Comparison of ENCODE assay signal across 8 mouse cellular contexts in the genomic region with DNA sequence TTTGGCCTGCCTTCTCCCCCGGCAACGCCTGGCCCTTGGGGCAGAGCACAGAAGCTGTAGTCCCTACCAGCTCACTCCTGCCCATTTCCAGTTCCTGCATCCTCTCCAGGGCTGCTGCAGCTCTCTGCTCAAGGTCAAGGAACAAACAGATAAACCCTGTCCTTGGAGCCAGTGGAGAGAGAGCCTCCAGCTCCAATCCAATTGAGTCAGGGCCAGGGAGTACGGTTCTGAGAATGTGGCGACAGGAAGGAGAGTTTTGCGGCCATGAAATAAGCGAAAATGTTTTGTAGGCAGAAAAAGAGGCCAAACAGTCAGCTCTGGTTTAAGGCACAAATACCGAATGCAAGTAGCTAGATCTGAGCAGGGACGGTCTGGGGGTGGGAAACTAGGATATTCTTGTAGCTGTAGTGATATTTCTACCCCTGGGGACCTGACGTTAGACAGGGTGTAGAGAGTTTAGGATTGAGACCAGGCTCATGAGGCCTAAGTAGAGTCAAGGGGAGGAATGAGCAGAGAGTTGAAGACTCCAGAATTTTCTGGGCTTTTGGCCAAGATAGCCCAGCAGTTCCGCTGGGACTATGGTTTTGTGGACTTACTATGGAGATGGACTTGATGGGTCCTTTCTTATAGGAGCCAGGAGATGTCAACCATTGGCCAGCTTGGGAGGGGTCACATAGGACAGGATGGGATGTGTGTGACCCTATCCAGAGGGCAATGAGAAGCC.
DNase-seq lines count a peak whose midpoint lies in the region; ATAC-seq and TF ChIP-seq lines count a peak whose summit lies in the region.

No protein-coding gene starts in this region.

- TF ChIP-seq CTCF in cerebellum, adult 2 months (IDR thresholded peaks at IDR 0.05; ENCODE audit: borderline replicate concordance, insufficient read depth, low read depth, low read length): no peak
- no peak for TF ChIP-seq CTCF in intestine, postnatal 0 days (IDR thresholded peaks at IDR 0.05; ENCODE audit: low read depth)

- H3K27ac ChIP-seq in cerebellum, adult 2 months (ENCODE audit: insufficient read depth, low read length): peak overlapping the region; percentile 46
- H3K27ac ChIP-seq in intestine, postnatal 0 days (ENCODE audit: low read depth, low read length): peak overlapping the region; percentile 52; the same call in 1 of the 2 replicates
- H3K27ac ChIP-seq in lung, embryonic 15.5 days: peak overlapping the region; percentile 91

- H3K27me3 ChIP-seq in cerebellum, adult 2 months (ENCODE audit: control insufficient read depth, insufficient read depth, low read length): no peaks in the 10 kb centered on the region
- no peaks in the 10 kb centered on the region for H3K27me3 ChIP-seq in intestine, postnatal 0 days (replicated peaks; ENCODE audit: control insufficient read depth, insufficient read depth, low read length)
- no peaks in the 10 kb centered on the region for H3K27me3 ChIP-seq in lung, embryonic 15.5 days

- no peak for DNase-seq in cerebellum, adult 2 months
- DNase-seq in cerebellum, postnatal 25 days: no peak
- DNase-seq in heart, adult 18-20 months: peak; percentile 82 to 87
- DNase-seq in testis, postnatal 14 days (ENCODE audit: low spot score): peak; percentile 85
- DNase-seq in thymus, postnatal 25 days: no peak
- DNase-seq in cerebellum, postnatal 4 days (ENCODE audit: low spot score in 2 of 2): no peak

- no peak for TF ChIP-seq POLR2A in cerebellum, adult 2 months (IDR thresholded peaks at IDR 0.05; ENCODE audit: borderline replicate concordance, insufficient read depth, low read length)

- no peak for ATAC-seq in intestine, postnatal 0 days
- peak; percentile 3; the same call in 1 of the 2 replicates for ATAC-seq in lung, embryonic 15.5 days (ENCODE audit: borderline replicate concordance, extremely low read depth, low FRiP score, low TSS enrichment)

- no peak overlapping the region for H3K9ac ChIP-seq in intestine, postnatal 0 days (ENCODE audit: low read depth, low read length)
- no peak overlapping the region for H3K9ac ChIP-seq in lung, embryonic 15.5 days

- no peak overlapping the region for H3K4me2 ChIP-seq in intestine, postnatal 0 days (replicated peaks; ENCODE audit: low read depth)
- no peak overlapping the region for H3K4me2 ChIP-seq in lung, embryonic 15.5 days

- no peaks in the 10 kb centered on the region for H3K9me3 ChIP-seq in intestine, postnatal 0 days (ENCODE audit: control insufficient read depth)
- no peaks in the 10 kb centered on the region for H3K9me3 ChIP-seq in lung, embryonic 15.5 days

- no peaks in the 10 kb centered on the region for H3K36me3 ChIP-seq in intestine, postnatal 0 days (ENCODE audit: control insufficient read depth, insufficient read depth)
- H3K36me3 ChIP-seq in lung, embryonic 15.5 days: no peaks in the 10 kb centered on the region

- no peak overlapping the region for H3K4me3 ChIP-seq in cerebellum, adult 2 months (replicated peaks; ENCODE audit: insufficient read depth, low read depth, low read length)
- H3K4me3 ChIP-seq in intestine, postnatal 0 days (ENCODE audit: low read depth, low read length): no peak overlapping the region
- no peak overlapping the region for H3K4me3 ChIP-seq in lung, embryonic 15.5 days

- WGBS in cerebellum, adult 2 months: 62% methylated on average over 10 of the region's 10 CpGs
- WGBS in intestine, postnatal 0 days: 47% methylated on average over 10 of the region's 10 CpGs
- WGBS in lung, embryonic 15.5 days: 28% methylated on average over 10 of the region's 10 CpGs

- peaks cover 10% of the 10 kb centered on the region for H3K4me1 ChIP-seq in cerebellum, adult 2 months (ENCODE audit: control insufficient read depth, insufficient read depth, low read length)
- no peaks in the 10 kb centered on the region for H3K4me1 ChIP-seq in intestine, postnatal 0 days (replicated peaks; ENCODE audit: control insufficient read depth, insufficient read depth, low read length)
- peaks cover 56% of the 10 kb centered on the region for H3K4me1 ChIP-seq in lung, embryonic 15.5 days

Comparison
In these comparisons a context has a peak if more than half of its experiments do, and no peak if none do; other contexts are left out.
1. DNase-seq: peak in heart, adult 18-20 months (2 of 2) and testis, postnatal 14 days (single experiment); none in cerebellum, adult 2 months (0 of 2), cerebellum, postnatal 25 days (0 of 2), thymus, postnatal 25 days (single experiment) and cerebellum, postnatal 4 days (0 of 2).
2. Peak in every context shown above with its lines, with median percentiles within 50 percentile points of each other: H3K27ac ChIP-seq.